Mouse (Mus musculus) hindbrain, embryonic 16.5 days (tissue): ENCODE measurements around the gene Amigo2. TPM values are rescaled to one million over a fixed set of nuclear protein-coding genes. Genes with fewer than 3 reads are reported as not detected.

Experiments used
- ATAC-seq: fragments of 200-750 bp; cut with Nextera tagmentation; 2 replicates; pipeline ENCODE4 v1.8.0; 2017; ENCODE audit warnings: moderate TSS enrichment, moderate library complexity
- H3K27ac ChIP-seq: fragments of 300-500 bp; sonication (generic); 2 replicates; pipeline ENCODE4 v1.5.1; 2014; ENCODE audit warnings: low read depth, mild to moderate bottlenecking, control low read depth, low read length, moderate library complexity
- H3K27me3 ChIP-seq: fragments of 300-500 bp; sonication (generic); replicated peaks from 2 replicates; pipeline ENCODE4 v1.6.1; 2014; ENCODE audit warnings: low read length; ENCODE audit not compliant: control insufficient read depth, insufficient read depth
- H3K36me3 ChIP-seq: fragments of 300-500 bp; sonication (generic); 2 replicates; pipeline ENCODE4 v1.6.1; 2014; ENCODE audit warnings: mild to moderate bottlenecking, low read length, moderate library complexity, mixed read lengths; ENCODE audit not compliant: control insufficient read depth, insufficient read depth
- H3K4me1 ChIP-seq: fragments of 300-500 bp; sonication (generic); 2 replicates; pipeline ENCODE4 v1.6.1; 2014; ENCODE audit warnings: low read depth, low read length; ENCODE audit not compliant: control insufficient read depth, insufficient read depth
- H3K4me2 ChIP-seq: fragments of 300-500 bp; sonication (generic); 2 replicates; pipeline ENCODE4 v1.6.1; 2014; ENCODE audit warnings: mild to moderate bottlenecking, low read length, control low read depth, moderate library complexity
- H3K4me3 ChIP-seq: fragments of 300-500 bp; sonication (generic); 2 replicates; pipeline ENCODE4 v1.5.1; 2014; ENCODE audit warnings: mild to moderate bottlenecking, low read length, control low read depth, moderate library complexity
- H3K9ac ChIP-seq: fragments of 300-500 bp; sonication (generic); 2 replicates; pipeline ENCODE4 v1.6.1; 2014; ENCODE audit warnings: low read depth, mild to moderate bottlenecking, control low read depth, low read length, moderate library complexity
- H3K9me3 ChIP-seq: fragments of 300-500 bp; sonication (generic); 2 replicates; pipeline ENCODE4 v1.6.1; 2014; ENCODE audit warnings: mild to moderate bottlenecking, low read length, moderate library complexity; ENCODE audit not compliant: control insufficient read depth
- WGBS: fragments of 180-500 bp; shearing (Covaris S2); extraction: QIAGEN DNeasy Blood & Tissue Kit; methylation state at CpG from one replicate; pipeline ENCODE4 v1.1.7; 2014; 5-methylcytosine and 5-hydroxymethylcytosine counted together
- polyA plus RNA-seq: library from polyadenylated mRNA; unstranded; fragments of >200 nt; fragmentation: Nextera tagmentation; extraction: Ambion mirVana; gene quantifications from 2 replicates; pipeline ENCODE4 v1.2.1, GENCODE M21; 2015

Amigo2 gene
- polyA plus RNA-seq, 1 experiment from 2014 or later = 10.8 TPM

GRCm38 (mm10) chr15:97275626-97276395 lies 28.7 kb upstream of the Amigo2 start:
- WGBS = 69% methylated on average over 12 of the region's 12 CpGs
- no peak overlapping the region for H3K4me3 ChIP-seq
- H3K27me3 ChIP-seq = no peaks in the 10 kb centered on the region
- H3K9ac ChIP-seq = no peak overlapping the region
- no peak for ATAC-seq
- H3K4me1 ChIP-seq = no peaks in the 10 kb centered on the region
- no peak overlapping the region for H3K4me2 ChIP-seq
- H3K36me3 ChIP-seq = no peaks in the 10 kb centered on the region
- no peaks in the 10 kb centered on the region for H3K9me3 ChIP-seq
- no peak overlapping the region for H3K27ac ChIP-seq

- 57% methylated on average over 3 of the region's 3 CpGs for WGBS
- no peaks in the 10 kb centered on the region for H3K4me1 ChIP-seq
- H3K9me3 ChIP-seq = no peaks in the 10 kb centered on the region
- no peak overlapping the region for H3K27ac ChIP-seq
- no peak overlapping the region for H3K4me2 ChIP-seq
- H3K9ac ChIP-seq = no peak overlapping the region
- H3K4me3 ChIP-seq = no peak overlapping the region
- no peaks in the 10 kb centered on the region for H3K36me3 ChIP-seq
- no peak for ATAC-seq
- H3K27me3 ChIP-seq = no peaks in the 10 kb centered on the region
These were observed 25.7 kb upstream of the Amigo2 start for GRCm38 (mm10) chr15:97272831-97273230.

- Histone ChIP-seq H3K9ac (no peak overlapping the region), H3K27me3 (no peaks in the 10 kb centered on the region), H3K9me3 (no peaks in the 10 kb centered on the region), H3K27ac (no peak overlapping the region), H3K4me1 (no peaks in the 10 kb centered on the region), H3K4me3 (no peak overlapping the region), H3K4me2 (no peak overlapping the region), H3K36me3 (no peaks in the 10 kb centered on the region)
- peak; percentile 75 for ATAC-seq
- WGBS = 37% methylated on average over 7 of the region's 7 CpGs
These were observed 25.1 kb upstream of the Amigo2 start for GRCm38 (mm10) chr15:97271985-97272697.

- no peak for ATAC-seq
- H3K27ac ChIP-seq = no peak overlapping the region
These were observed 20.1 kb upstream of the Amigo2 start for GRCm38 (mm10) chr15:97267094-97267695.

GRCm38 (mm10) chr15:97266236-97266845 lies 19.3 kb upstream of the Amigo2 start:
- Histone ChIP-seq H3K9ac (no peak overlapping the region), H3K4me3 (no peak overlapping the region), H3K9me3 (no peaks in the 10 kb centered on the region), H3K4me1 (no peaks in the 10 kb centered on the region), H3K36me3 (no peaks in the 10 kb centered on the region), H3K27me3 (no peaks in the 10 kb centered on the region), H3K27ac (no peak overlapping the region), H3K4me2 (no peak overlapping the region)
- 89% methylated on average over 14 of the region's 14 CpGs for WGBS
- no peak for ATAC-seq

More at GRCm38 (mm10) chr15:97267094-97267695, 20.1 kb upstream of the Amigo2 start:
- no peaks in the 10 kb centered on the region for H3K36me3 ChIP-seq
- no peaks in the 10 kb centered on the region for H3K4me1 ChIP-seq
- H3K27me3 ChIP-seq = no peaks in the 10 kb centered on the region
- H3K9ac ChIP-seq = no peak overlapping the region
- no peak overlapping the region for H3K4me2 ChIP-seq
- no peaks in the 10 kb centered on the region for H3K9me3 ChIP-seq
- H3K4me3 ChIP-seq = no peak overlapping the region
- 60% methylated on average over 8 of the region's 8 CpGs for WGBS

- Histone ChIP-seq H3K4me2 (no peak overlapping the region), H3K9me3 (no peaks in the 10 kb centered on the region), H3K27ac (no peak overlapping the region), H3K36me3 (no peaks in the 10 kb centered on the region), H3K27me3 (no peaks in the 10 kb centered on the region), H3K4me1 (no peaks in the 10 kb centered on the region), H3K4me3 (no peak overlapping the region), H3K9ac (no peak overlapping the region)
- ATAC-seq = no peak
- 69% methylated on average over 9 of the region's 9 CpGs for WGBS
These were observed 15.2 kb upstream of the Amigo2 start for GRCm38 (mm10) chr15:97262251-97262650.

GRCm38 (mm10) chr15:97259968-97260597 lies 13.0 kb upstream of the Amigo2 start:
- no peak for ATAC-seq
- H3K4me3 ChIP-seq = no peak overlapping the region
- no peak overlapping the region for H3K9ac ChIP-seq
- H3K36me3 ChIP-seq = no peaks in the 10 kb centered on the region
- H3K27me3 ChIP-seq = no peaks in the 10 kb centered on the region
- H3K9me3 ChIP-seq = no peaks in the 10 kb centered on the region
- H3K4me2 ChIP-seq = no peak overlapping the region
- 78% methylated on average over 11 of the region's 11 CpGs for whole genome bisulfite sequencing
- H3K27ac ChIP-seq = no peak overlapping the region
- no peaks in the 10 kb centered on the region for H3K4me1 ChIP-seq

GRCm38 (mm10) chr15:97259300-97259699 lies 12.2 kb upstream of the Amigo2 start:
- Histone ChIP-seq H3K4me1 (no peaks in the 10 kb centered on the region), H3K36me3 (no peaks in the 10 kb centered on the region), H3K4me2 (no peak overlapping the region), H3K9me3 (no peaks in the 10 kb centered on the region), H3K4me3 (no peak overlapping the region), H3K27ac (no peak overlapping the region), H3K9ac (no peak overlapping the region), H3K27me3 (no peaks in the 10 kb centered on the region)
- 72% methylated on average over 8 of the region's 8 CpGs for WGBS
- no peak for ATAC-seq
